Mouse (Mus musculus) thymus, adult 2 months (tissue): ENCODE measurements around the gene Ghrh.

ENCODE experiments used
- CTCF ChIP-seq: fragments of 200-500 bp; IDR thresholded peaks from 2 replicates; pipeline ENCODE4 v1.5.1; 2012; ENCODE audit warnings: mild to moderate bottlenecking, control low read depth, low read length, moderate library complexity, borderline replicate concordance; ENCODE audit not compliant: control insufficient read depth, poor library complexity, insufficient read depth; ENCODE audit errors: extremely low read depth
- POLR2A ChIP-seq: fragments of 200-500 bp; IDR thresholded peaks from 2 replicates; pipeline ENCODE4 v1.6.1; 2012; ENCODE audit warnings: mild to moderate bottlenecking, low read length, control low read depth, moderate library complexity; ENCODE audit not compliant: control insufficient read depth, poor library complexity, insufficient read depth; ENCODE audit errors: extremely low read depth

GRCm38 (mm10) chr2:157353183-157353582, 5.9 kb upstream of the Ghrh start:
- TF ChIP-seq CTCF (no peak), POLR2A (no peak)
